Mouse (Mus musculus): ENCODE data around the gene Rai14.

DNA sequence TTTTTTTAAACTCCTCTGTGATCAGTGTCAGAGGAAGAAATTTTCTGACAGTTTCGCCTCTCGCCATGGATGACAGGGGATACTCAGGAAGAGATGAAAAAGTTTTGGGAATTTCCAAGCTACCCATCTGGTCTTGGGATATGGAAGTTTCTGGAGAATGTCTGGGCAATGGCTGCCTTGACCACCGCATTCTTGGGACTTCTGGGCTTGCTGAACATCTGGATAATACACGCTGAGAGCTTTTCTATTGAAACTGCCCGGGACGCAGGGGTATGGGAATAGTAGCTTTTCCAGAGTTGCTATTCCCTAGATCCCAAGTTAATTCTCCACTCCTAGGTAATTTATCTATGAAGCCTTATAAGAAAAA, 85.5 kb downstream of the Rai14 start:
- TF ChIP-seq CTCF (IDR thresholded peaks at IDR 0.05; ENCODE audit: low read depth): no peak
- TF ChIP-seq EP300 (IDR thresholded peaks at IDR 0.05; ENCODE audit: low read depth): no peak
